Mouse (Mus musculus): ENCODE measurements at regions not wholly inside any gene's neighbourhood (a gene's known extent, or its start where the extent isn't known, plus 50 kb on each side); places are given as distances from the start of the nearest gene placed in this dataset.
A peak's percentile ranks its signal among the peaks of the same experiment; 100 is the strongest.
"Not testable (repeated sequence)": the region's sequence is repeated elsewhere in the genome, so short reads cannot be mapped to it uniquely, and the experiment has no call there.

DNA sequence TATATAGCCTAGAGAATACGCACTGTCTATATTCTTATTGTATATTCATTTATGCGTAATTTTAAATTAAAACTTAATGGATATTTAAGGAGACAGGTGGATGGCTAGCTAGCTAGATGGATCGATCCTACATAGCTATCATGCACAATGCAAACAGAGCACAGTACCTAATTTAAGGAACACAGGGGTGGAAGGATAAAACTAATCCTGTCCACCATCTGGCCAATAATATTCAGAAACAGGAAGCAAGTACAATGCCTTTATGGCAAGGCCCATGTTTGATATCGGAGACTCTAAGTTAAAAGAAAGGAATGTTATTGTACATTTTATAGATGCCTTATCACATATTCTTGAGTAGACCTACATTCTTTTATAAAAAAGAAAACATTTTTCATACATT, 396.4 kb downstream of the Med10 start:
- DNase-seq (ENCODE audit: low spot score in 2 of 2): no peak

DNA sequence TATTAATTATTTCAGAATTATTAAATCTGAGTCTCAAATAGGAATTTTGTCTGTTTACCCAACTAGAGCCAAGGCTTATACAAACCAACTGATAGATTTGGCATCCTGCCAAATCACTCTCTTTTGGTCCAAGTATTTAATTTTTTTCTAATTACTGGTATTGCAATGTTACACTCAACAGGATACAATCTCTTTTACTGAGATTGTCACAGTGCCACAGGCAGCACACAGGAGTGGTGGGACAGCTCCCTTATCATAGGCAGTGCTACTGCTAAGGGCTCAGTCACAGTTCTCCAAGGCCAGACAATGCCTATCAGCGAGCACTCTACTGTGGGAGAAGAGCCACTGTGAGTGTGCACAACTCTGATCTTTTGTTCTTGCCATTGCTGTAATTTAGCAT, 396.9 kb downstream of the Med10 start:
- no peak for DNase-seq (ENCODE audit: low spot score in 2 of 2)

DNA sequence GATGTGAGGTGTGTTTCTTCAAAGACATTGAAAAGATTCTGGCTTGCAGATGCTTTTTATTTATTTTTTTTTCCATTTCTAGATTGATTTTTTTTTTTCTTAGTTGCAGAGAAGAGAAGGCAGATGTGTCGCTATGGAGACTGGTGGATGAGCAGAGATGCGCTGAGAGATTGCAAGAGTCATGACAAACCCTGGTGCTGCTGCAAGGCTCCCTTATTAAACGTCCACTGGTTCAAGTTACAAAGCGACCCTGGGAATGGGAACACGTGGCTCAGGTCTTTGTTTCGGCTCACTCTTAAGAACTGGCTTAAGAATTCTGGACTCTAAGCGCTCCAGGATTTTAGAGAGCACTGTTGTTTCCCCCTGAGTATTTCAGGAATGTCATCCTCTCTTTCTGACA, 403.1 kb downstream of the Med10 start:
- no peak for DNase-seq (ENCODE audit: low spot score in 2 of 2)

DNA sequence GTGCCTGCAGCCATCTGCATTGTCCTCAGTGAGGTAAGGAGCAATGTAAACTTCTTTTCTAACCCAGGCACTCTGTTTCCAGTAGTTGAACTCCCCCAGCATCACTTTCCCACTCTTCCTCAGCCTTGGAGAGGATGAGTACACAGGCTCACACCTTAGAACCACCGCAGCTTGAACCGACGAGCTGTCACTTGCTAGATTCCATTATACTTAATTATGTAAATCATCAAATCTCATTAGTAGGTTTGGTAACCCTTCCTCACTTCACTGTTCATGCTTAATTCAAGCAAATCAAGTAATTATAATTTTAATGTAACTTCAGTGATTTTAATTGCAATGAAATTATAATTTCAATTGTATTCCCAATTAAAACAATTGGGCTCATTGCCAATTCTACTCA, 408.0 kb downstream of the Med10 start:
- DNase-seq (ENCODE audit: low spot score in 2 of 2): no peak

DNA sequence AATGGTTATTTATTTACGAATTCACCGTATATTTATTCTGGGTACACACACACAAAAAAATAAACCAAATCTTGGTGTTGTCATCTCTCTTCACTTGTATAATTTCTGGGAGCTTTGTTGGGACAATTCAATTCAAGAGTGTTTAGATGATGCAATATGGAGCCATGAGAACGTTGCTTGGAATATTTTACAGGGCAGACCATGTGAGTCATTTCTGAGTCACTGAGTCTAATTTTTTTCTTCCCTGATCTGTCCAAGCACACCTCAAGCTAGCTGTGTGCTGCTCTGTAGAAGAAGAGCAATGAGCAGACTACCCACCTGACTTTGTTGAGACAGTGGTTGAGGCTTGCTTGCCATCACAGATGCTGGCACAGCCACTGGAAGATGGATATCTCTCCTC, 410.8 kb downstream of the Med10 start:
- DNase-seq (ENCODE audit: low spot score in 2 of 2): no peak

DNA sequence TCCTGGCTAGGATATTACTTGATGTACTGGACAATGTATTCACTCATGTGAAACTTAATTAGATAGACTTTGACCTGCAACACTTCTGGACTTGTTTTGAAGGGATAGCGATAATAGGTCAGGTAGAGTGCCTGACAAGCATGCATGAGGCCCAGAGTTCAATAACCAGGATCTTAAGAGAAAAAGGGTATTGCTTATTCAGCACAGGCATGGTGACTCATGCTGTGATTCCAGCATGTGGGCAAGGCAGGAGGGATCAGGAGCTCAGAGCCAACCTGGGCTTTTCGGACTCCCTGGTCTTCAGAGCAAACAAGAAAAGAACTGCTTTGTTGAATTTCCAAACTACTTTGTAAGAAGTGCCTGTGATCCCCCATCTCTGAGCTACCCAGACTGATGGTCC, 411.4 kb downstream of the Med10 start:
- no peak for DNase-seq (ENCODE audit: low spot score in 2 of 2)

DNA sequence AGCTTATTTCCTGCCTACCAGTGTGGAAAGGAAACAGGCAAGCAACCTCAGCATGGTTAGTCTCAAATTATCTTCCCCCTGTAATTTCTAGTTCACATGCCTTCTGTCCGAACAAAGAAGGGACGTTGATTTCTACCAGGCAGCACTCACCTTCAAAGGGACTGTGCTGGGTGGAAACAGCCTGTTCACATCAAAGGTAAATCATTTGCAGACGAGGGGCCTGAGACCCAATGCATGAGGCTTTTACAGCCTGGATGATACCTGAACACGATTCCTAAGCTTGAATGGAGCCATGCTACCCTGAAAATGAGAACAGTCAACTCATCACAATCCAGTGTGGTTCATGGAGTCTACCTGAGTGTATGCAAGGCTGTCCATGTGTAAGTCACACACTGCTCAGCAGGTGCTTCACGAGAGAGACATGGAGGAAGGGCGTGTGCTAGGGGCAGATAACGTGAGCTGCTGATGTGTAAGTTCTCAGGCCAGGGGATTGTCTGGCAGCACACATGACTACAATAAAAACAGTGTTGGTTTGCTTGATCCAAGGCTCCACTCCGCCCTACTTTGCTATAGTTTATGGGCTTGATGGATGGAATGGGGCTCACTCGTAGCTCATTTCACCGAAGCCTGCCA, 411.9 kb downstream of the Med10 start:
- DNase-seq (ENCODE audit: low spot score in 2 of 2): no peak

DNA sequence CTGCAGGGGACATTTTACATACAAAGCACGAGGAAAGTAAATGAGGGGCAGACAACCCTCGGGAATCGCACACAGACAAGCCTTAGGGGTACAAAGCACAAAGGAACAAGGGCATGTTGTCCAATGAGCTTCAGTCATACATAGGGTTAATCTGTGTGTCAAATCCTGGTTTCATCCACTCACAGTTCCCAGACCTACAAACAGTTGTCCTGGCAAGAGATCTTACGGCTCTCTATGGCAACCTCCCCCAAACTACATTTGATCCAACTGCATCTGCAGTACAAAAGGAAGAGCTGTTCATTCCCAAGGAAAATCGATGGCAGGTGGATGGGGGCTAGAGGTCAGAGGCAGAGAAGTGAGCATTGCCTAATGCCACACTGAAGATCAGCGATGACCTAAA, 413.9 kb downstream of the Med10 start:
- no peak for DNase-seq (ENCODE audit: low spot score in 2 of 2)

DNA sequence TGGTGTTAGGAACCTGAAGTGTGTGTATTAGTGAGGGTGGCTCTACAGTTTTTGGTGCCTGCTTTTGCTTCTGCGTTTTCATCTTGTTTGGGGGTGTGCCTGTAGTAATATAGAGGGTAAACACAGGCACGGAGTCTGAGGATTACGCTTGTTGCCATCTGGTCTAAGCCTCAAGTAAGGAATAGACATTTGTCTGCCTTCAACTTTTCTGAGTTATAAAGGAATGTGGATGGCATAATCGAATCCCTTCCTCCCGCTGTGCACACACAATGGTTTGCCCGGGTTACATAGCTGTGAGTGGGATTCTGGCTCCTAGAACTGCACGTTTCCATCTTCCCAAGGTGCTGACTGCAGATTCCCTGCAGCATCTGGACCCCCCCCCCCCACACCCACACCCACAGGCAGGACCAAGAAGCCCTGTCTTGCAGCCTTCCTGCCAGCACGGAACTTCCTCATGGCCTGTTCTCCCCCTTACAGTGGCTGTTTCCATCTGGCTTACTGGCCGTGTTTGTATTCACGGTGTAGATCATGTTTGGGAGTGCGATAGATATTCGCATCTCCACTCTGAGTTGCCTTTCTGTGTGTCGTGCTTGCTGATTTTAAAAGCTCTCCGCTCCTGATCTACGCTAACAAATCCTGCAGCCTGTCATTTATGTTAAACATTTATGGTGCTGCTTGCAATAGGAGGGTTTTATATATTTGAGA, 415.4 kb downstream of the Med10 start:
- no peak for DNase-seq (ENCODE audit: low spot score in 2 of 2)

DNA sequence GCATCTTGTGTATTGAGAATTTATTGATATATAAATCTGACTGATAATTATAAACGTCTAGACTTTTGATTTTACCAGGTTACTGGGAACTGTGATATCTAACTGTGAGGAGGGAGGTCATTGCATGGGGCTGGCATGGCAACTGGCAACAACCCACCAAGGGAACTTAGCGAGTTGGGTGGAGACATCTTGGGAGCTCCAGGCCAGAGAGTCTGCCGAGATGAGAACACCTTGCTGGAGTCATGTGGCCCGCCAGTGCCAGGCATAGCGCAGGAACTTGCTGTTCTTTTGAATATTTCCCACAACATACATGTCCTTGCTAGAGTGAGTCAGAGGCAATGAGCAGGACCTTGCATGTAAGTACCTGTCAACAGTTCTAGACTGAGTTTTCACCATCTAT, 413.9 kb downstream of the Ice1 start:
- DNase-seq (ENCODE audit: low spot score in 2 of 2): no peak

DNA sequence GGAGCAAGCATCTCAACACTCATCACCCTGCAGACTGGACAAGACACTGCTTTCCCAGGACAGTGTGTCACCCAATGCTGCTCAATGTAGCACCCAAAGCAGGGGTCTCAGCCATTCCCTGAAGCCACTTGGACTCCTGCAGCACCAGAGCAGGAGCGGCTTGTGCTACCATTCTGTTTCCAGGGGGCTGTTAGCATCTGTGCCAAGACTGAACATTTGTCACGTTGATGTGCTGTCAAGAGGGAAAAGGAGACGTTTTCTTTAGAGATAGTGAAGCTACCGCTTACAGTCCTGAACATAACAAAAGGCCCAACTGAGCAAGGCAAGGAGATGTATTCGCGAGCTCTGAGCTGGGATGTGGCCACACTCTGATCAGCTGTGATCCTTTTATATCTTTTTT, 410.3 kb downstream of the Ice1 start:
- DNase-seq (ENCODE audit: low spot score in 2 of 2): no peak

DNA sequence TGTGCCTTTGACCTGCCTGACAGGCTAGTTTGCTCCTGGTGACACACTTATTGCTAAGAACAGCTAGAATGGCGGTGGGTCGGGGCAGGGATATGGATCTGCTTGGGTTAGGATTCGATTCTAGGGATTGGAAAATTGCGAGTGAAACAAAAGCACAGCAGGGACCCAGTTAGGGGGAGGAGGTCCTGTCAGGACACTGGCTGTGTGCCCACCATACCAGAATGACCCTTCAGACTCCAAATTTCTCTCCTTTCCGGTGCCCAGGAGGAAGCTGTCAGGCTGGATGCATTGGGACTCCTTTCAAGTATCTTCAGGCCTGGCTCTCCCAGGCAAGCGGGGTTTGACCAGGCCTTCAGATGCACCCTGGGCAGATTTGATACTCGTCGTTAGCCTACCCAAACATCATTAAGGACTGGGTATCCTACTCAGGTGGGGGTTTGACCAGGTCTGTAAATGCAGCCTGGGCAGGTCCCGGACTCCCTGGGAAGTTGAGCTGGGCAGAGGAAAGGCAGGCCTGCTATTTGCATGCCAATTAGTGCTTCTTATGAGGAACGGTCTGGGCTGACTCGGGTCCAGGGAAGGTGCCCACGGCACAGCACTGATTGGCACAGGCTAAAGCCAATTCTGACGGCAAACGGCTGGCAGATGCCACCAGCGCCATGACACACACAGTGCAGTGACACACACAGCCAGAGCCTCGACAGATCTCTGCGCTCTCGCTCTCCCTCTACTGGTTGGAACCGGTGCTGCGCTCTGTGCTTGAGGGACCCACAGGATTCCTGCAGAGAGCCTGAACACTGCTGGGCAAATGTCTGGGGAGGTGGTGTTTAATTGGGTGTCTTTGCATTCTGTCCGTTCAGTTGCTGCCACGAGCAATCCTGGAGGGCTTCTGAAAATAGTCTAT, 403.3 kb downstream of the Ice1 start:
- DNase-seq (ENCODE audit: low spot score in 2 of 2): peak in 1 of 2 experiments; percentile 36

DNA sequence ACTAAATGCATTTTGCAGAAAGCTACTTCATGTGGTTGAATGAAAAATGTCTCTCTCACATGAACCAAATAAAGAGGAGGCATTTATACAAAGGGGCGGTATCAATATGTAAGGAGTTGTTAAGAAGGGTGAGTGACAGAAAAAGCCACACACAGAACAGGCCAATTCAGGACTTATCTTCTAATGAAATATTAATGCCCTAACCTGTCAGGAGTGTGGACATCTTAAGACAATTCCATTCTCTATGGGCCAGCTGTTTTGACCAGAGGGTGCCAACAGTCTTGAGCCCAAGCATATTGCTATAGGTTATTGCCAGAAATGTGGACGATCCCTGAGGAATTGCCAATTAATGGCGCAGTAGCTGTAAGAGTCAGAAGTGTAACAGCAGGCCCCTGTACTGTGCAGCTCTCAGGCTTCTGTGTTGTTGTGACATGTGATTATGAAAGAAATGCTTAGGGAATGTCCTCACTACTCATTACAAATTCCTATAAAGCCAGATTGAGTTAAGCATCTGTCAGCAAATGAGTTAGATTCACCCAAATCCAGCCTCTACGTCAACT, 393.8 kb downstream of the Ice1 start:
- no peak for DNase-seq (ENCODE audit: low spot score in 2 of 2)

DNA sequence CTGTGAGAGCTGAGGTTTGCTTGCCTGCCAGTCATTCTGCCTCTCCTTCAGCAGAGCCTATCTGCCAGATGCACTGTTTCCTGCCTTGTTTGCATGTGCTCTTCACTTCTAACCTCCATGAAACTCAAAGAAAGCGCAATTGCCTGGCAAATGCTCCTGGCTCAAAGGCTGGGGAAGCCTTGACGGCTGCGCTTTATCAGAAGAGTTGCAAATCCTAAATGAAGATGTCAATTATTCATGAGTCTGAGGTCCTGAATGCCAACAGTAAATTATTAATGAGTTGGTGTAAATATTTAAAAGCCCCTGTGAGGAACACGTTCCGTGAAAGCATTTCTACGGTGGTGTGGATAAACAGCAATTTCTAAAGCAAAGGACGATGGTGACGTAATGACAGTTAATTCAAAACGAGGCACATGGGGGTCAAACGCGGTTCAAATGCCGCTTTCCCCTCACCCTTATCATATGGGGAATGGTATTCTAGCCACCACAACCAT, 377.4 kb downstream of the Ice1 start:
- DNase-seq (ENCODE audit: low spot score in 2 of 2): no peak

DNA sequence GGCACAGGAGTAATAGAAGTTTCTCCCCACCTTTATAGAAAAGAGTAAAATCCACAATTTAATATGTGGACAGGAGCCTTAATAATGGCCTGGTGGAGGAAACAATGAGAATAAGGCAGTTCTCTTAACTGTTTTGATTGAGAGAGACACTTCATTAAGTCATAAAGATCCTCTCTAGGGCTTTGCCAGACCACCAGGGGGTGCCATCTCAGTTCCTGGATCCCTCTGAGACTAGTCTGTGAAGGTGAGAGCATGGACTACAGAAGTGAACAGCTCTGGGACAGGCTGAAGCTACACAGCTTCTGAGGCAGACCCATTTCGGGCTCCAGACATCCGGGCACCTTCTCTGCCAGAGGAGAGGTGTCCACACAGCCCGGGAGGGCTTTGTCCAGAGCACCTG, 373.8 kb downstream of the Ice1 start:
- DNase-seq (ENCODE audit: low spot score in 2 of 2): no peak

DNA sequence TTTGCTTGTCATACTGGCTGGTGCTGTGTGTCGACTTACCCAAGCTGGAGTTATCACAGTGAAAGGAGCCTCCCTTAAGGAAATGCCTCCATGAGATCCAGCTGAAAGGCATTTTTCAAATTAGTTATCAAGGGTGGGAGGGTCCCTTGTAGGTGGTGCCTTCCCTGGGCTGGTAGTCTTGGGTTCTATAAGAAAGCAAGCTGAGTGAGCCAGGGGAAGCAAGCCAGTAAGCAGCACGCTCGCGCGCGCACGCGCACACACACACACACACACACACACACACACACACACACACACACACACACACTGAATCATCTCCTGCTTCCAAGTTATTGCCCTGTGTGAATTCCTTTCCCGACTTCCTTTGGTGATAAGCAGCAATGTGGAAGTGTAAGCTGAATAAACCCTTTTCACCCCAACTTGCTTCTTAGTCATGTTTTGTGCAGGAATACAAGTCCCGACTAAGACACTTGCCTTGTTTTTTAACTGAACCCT, 360.5 kb downstream of the Ice1 start:
- DNase-seq (ENCODE audit: low spot score in 2 of 2): not testable (repeated sequence)

DNA sequence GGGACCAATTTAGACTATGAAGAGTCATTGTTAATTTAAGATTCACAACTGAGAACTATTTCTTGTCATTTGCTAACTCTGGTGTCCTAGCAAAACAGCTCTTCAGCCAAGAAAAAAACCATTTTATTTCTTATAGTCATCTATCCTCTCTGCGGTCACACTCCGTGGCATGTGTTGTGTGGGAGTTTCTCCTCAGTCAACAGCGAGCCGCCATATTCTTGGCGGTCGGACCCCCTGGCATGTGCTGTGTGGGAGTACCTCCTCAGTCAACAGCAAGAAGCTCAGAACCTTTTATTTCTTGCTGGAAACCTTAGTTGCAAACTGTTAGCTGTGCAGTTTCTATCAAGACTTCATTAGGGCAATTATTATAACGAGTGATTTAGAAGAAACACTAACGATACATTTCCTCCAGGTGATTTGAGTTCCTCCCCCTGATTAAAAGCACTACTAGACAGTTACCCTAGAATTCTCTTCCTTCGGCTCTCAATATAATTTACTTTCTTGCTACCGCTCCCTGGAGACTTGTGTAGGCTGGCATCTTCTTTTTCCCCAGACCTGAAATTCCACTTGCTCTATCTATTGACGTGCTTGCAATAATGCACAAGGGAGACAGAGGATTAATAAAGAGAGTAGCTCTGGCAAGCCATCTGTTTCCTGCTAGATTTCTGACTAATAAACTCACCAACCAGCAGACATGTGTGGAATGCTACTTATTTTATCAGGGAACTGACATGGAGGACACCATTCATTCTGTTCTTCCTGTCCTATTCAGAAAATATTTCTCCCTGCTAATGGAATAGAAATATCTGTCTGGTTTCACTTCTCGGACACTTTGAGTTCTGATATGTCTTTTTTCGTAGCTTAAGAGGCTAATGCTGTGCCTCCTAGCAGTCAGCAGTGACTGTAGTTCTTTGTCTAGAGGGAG, 359.5 kb downstream of the Ice1 start:
- DNase-seq (ENCODE audit: low spot score in 2 of 2): no peak

DNA sequence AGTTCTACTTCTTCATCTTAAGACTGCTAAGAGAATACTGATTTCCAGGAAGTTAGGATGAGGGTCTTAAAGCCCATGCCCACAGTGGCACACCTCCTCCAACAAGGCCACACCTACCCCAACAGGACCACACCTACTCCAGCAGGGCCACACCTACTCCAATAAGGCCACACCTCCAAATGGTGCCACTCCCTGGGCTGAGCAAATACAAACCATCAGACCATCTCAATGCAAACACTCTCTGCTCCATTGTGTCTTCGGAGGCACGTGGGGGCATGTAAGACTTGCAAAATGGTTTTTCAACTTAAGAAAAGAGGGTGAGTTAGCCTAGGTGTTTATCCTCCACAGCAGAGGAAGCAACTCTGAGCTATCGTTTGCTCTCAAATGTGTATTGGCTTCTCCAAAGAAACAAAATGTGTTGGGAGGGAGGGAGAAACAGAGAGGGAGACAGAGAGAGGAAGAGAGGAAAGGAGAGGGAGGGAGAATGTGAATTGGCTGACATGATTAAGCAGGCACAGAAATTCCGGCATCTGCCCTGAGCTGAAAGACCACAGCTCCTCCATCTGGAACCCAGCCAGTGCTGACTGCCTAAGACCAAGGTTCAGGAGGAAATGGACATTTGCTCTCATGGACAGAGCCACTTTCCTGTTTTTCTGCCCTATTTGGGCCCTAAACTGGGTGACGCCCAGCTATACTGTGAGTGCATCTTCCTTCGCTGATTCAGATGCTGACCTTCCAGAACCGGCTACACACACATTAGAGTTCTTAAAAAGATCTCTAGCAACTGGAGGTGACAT, 356.2 kb downstream of the Ice1 start:
- DNase-seq (ENCODE audit: low spot score in 2 of 2): peak in 1 of 2 experiments; percentile 18

DNA sequence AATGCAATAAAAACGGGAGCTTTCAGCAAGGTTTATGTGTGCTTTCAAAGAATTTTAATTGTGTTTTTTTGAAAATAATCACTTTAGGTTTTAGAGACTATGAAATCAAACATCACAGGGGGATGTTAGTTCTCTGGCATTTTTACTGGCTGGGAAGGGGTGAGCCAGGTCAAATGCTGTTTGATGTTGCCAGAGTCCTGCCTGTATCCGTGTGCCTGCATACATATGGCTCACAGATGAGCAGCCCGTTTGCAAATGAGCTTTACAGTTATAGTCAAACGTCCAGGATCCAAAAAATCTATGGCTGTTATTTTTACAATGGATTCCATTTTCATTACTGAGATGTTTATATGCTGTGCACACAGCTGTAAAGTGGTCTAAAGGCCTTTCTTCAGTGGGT, 354.7 kb downstream of the Ice1 start:
- DNase-seq (ENCODE audit: low spot score in 2 of 2): no peak

DNA sequence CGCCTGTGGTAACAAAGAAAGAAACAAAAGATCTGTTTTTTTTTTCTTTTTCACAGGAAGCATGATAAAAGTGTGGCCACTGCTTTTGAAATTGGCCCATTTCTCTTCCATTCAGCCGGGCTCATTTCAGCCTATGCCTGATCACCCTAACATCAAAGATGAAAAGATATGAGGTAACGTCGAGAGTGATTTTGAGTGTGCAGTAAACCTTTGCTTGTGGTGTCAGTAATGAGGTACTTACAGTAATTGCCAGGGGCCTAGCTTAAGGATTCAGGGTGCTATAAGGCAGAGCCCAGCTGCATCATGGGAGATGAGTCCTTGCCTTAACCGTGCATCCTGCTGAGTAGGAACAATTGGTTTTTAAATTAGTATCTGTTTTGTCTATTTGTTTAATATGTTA, 354.2 kb downstream of the Ice1 start:
- no peak for DNase-seq (ENCODE audit: low spot score in 2 of 2)
